Mouse (Mus musculus) CH12.LX (cell line): ENCODE data around the gene Smim27.

Experiments used
- EP300 ChIP-seq: IDR thresholded peaks from 2 replicates; pipeline ENCODE4 v1.6.1; 2011; ENCODE audit warnings: low read length, improper control_type of control experiment
- JUN ChIP-seq: IDR thresholded peaks from 2 replicates; pipeline ENCODE4 v1.6.1; 2011; ENCODE audit warnings: low read depth, mild to moderate bottlenecking, low read length, improper control_type of control experiment, moderate library complexity; ENCODE audit not compliant: insufficient read depth
- MAFK ChIP-seq: IDR thresholded peaks from 2 replicates; pipeline ENCODE4 v1.6.1; 2011; ENCODE audit warnings: low read length, improper control_type of control experiment; ENCODE audit not compliant: insufficient replicate concordance
- ZMIZ1 ChIP-seq: IDR thresholded peaks from 2 replicates; pipeline ENCODE4 v1.6.1; 2012; ENCODE audit warnings: low read depth, mild to moderate bottlenecking, inconsistent platforms, low read length, improper control_type of control experiment
- ZNF384 ChIP-seq: IDR thresholded peaks from 2 replicates; pipeline ENCODE4 v1.6.1; 2012; ENCODE audit warnings: low read depth, low read length, improper control_type of control experiment, inconsistent platforms

DNA sequence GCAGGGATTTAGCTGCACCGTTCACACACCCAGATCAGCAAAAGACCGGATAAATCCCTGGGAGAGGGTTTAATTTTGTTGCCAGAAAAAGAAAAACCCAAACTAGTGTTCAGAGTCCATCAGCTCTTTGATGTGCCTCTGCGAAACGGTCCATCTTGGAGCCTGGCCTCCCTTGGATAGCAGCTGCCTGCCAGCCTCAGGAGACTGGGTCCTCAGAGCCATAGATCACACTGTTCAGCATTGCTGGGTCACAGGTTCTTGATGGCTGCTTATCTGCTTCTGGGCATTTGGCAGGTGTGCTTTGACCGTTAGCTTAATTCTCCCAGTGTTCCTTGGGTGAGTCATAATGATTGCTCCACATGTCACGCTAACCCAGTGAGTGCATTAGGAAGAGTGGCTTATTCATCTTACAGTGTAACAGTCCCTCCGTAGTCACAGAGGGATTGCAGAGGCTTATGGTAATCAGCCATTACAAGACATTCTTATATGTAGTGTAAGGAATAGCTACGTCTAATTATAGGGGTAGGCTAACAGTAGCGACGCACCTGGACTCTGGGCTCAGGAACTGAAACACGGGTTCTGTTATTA is 41.5 kb downstream of the Smim27 start:
- TF ChIP-seq ZMIZ1 (no peak), EP300 (no peak), MAFK (no peak), JUN (no peak), ZNF384 (no peak)
